Mouse (Mus musculus) limb, embryonic 11.5 days (tissue): ENCODE measurements around the gene Papln. TPM values are rescaled to one million over a fixed set of nuclear protein-coding genes. Genes with fewer than 3 reads are reported as not detected.
A peak's percentile ranks its signal among the peaks of the same experiment; 100 is the strongest.

ENCODE experiments used
- ATAC-seq: fragments of 200-750 bp; cut with Nextera tagmentation; 2 replicates; pipeline ENCODE4 v1.8.0; 2017; ENCODE audit warnings: low read depth; ENCODE audit not compliant: insufficient number of reproducible peaks, low FRiP score, low TSS enrichment
- DNase-seq: peaks from one replicate; pipeline ENCODE4 v3.0.0-alpha.2; 2015; ENCODE audit warnings: low spot score
- H3K27ac ChIP-seq: fragments of 300-500 bp; sonication (generic); replicated peaks from 2 replicates; pipeline ENCODE4 v1.5.1; 2014; ENCODE audit warnings: low read depth, mild to moderate bottlenecking, low read length
- H3K27me3 ChIP-seq: fragments of 300-500 bp; sonication (generic); 2 replicates; pipeline ENCODE4 v1.6.1; 2014; ENCODE audit warnings: mild to moderate bottlenecking, low read length, mixed read lengths; ENCODE audit not compliant: control insufficient read depth, insufficient read depth
- H3K36me3 ChIP-seq: fragments of 300-500 bp; sonication (generic); 2 replicates; pipeline ENCODE4 v1.6.1; 2014; ENCODE audit warnings: mild to moderate bottlenecking, low read length, moderate library complexity, mixed read lengths; ENCODE audit not compliant: control insufficient read depth, insufficient read depth
- H3K4me1 ChIP-seq: fragments of 300-500 bp; sonication (generic); 2 replicates; pipeline ENCODE4 v1.6.1; 2014; ENCODE audit warnings: low read length, mixed read lengths; ENCODE audit not compliant: control insufficient read depth, insufficient read depth
- H3K4me2 ChIP-seq: fragments of 300-500 bp; sonication (generic); 2 replicates; pipeline ENCODE4 v1.6.1; 2014; ENCODE audit warnings: low read depth, mild to moderate bottlenecking, moderate library complexity; ENCODE audit not compliant: severe bottlenecking
- H3K4me3 ChIP-seq: fragments of 300-500 bp; sonication (generic); 2 replicates; pipeline ENCODE4 v1.5.1; 2014; ENCODE audit warnings: low read depth, low read length
- H3K9ac ChIP-seq: fragments of 300-500 bp; sonication (generic); 2 replicates; pipeline ENCODE4 v1.6.1; 2014; ENCODE audit warnings: mild to moderate bottlenecking, low read length
- H3K9me3 ChIP-seq: fragments of 300-500 bp; sonication (generic); 2 replicates; pipeline ENCODE4 v1.6.1; 2016; ENCODE audit warnings: low read length; ENCODE audit not compliant: control insufficient read depth
- WGBS: fragments of 180-500 bp; shearing (Covaris S2); extraction: QIAGEN DNeasy Blood & Tissue Kit; methylation state at CpG from one replicate; pipeline ENCODE4 v1.1.7; 2014; 5-methylcytosine and 5-hydroxymethylcytosine counted together
- polyA plus RNA-seq: library from polyadenylated mRNA; unstranded; fragments of >200 nt; fragmentation: Nextera tagmentation; extraction: Ambion mirVana; gene quantifications from 2 replicates; pipeline ENCODE4 v1.2.1, GENCODE M21; 2014

Gene Papln
- not detected in 2 replicates for polyA plus RNA-seq

DNA sequence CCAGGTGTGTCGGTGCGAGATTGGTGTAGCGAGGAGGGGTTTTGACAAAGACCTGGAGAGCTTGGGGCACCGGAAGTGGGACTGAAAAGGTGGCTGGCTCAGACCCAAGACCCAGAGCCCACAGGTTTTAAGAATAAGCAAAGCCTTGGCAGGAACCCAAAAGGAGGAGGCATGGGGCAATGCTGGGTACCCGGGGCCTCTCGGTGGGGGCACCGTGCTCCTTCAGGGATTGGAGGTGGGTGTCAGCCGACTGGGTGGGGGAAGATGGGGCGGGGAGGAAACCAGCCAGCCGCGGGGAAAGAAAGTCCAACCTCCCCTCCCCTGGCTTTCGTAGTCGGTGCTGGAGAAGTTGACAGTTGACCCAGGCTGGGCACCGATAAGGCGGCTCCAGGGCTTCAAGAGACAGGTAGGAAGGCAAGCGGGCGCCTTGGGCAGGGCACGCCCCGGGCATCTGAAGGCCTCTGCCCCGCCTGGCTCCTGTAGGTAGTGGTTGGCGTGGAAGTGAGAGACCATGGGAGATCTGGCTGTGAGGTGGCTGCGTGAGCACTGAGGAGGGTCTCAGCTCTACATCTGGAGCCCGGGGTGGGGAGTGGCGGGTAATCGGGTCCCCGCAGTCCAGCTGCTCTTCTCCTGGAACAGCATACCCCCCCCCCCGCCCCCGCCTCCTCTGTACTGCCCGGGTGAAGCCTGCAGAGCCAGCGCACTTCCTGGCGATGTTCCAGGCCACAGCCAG is at the start of gene Papln:
Gene Papln (plus strand): TSS at position 324 of the 733 bp plus-strand sequence.
- Histone ChIP-seq H3K4me1 (peaks cover 32% of the 10 kb centered on the region), H3K9me3 (no peaks in the 10 kb centered on the region), H3K4me3 (peak within 1 kb of the TSS; percentile 12; the same call in 1 of the 2 replicates), H3K4me2 (peak within 1 kb of the TSS; percentile 53), H3K36me3 (no peaks in the 10 kb centered on the region), H3K27ac (no peak within 1 kb of the TSS), H3K27me3 (no peaks in the 10 kb centered on the region), H3K9ac (peak within 1 kb of the TSS; percentile 7; the same call in 1 of the 2 replicates)
- DNase-seq (peak; percentile 36), ATAC-seq (no peak; the same call in 1 of the 2 replicates)
- 14% methylated on average over 29 of the region's 31 CpGs for WGBS

DNA sequence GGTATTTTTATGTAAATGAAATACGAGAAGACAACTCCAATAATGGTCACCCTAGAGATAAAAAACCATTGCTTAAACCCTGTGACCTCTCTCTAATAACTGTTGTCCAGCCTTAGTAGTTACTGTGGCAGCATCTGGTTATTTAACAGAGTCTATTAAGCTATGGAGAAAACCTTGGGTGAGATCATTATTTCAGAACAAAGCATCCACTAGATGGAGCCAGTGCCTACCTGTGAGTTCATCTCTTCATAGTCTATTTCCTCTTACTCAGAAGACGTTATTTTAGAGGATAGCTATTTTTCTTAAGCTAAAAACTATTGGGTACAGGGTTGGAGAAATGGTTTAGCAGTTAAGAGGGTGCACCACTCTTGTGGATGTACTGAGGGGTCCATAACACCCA is 49.7 kb upstream of the Papln start:
- no peak for DNase-seq
- 50% methylated on average over 2 of the region's 2 CpGs for WGBS
- H3K36me3 ChIP-seq: peaks cover 11% of the 10 kb centered on the region; the same call in 1 of the 2 replicates

DNA sequence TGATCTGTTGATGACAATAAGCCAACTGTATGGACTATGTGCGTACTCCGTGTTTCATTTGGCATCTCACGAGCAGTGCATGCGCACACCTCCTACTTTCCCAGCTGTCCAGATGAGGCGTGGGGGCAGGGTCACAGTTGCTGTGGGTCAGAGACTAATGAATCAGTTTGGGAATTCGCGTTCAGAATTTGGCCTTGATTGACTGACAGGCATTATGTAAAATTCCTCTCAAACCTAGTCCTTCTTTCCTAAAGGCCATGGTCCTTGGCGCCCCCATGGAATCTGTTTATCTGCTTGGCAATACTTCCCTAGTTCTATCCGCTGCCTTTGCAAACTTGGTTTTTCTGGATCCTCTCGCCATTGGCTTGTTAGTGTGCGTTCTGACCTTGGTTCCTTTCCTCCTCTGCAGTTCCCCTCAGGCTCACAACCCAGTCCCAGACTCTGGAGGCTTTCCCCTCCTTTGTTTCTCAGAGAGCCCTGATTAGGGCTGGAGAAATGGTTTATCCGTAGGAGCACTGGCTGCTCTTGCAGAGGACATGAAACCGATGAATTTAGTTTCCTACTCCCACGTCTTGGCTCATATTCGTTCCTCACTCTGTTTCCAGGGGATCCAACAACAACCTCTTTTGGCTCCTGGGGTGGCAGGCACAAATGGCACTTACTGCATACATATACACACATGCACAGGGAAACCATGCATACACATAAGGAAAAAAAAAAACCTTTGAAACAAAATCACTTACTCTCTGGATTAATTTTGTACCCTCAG is 46.8 kb upstream of the Papln start:
- Histone ChIP-seq H3K9ac (no peak overlapping the region), H3K27ac (no peak overlapping the region), H3K27me3 (no peaks in the 10 kb centered on the region), H3K4me2 (no peak overlapping the region), H3K4me3 (no peak overlapping the region), H3K9me3 (no peaks in the 10 kb centered on the region), H3K4me1 (0 out of 2 replicates have a peak, but pooled peaks cover 3% of the 10 kb centered on the region), H3K36me3 (peaks cover 11% of the 10 kb centered on the region; the same call in 1 of the 2 replicates)
- ATAC-seq: no peak
- no peak for DNase-seq
- WGBS: 90% methylated on average over 15 of the region's 15 CpGs

More for the DNA sequence above, 49.7 kb upstream of the Papln start:
- no peak overlapping the region for H3K9ac ChIP-seq
- no peaks in the 10 kb centered on the region for H3K4me1 ChIP-seq
- no peak overlapping the region for H3K27ac ChIP-seq
- ATAC-seq: no peak
- no peak overlapping the region for H3K4me2 ChIP-seq
- H3K4me3 ChIP-seq: no peak overlapping the region
- H3K9me3 ChIP-seq: no peaks in the 10 kb centered on the region
- no peaks in the 10 kb centered on the region for H3K27me3 ChIP-seq

DNA sequence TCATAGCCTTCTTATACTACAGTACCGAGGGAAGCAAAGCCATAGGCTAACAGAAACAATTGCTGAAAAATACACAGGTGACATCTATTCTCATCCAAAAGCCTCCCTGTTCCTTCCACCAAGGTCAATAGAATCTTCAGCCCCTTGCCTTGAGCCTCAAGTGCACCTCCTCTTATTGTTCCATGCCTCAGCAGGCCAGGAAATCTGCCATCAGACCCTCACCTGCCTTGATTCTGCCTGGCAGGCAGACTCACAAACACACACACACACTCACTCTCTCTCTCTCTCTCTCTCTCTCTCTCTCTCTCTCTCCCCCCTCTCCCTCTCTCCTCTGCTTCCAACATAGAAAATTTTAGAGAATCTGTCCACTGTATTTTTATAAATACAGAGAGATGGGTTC is 44.0 kb upstream of the Papln start:
- DNase-seq: no peak
- Histone ChIP-seq H3K9me3 (no peaks in the 10 kb centered on the region), H3K4me2 (no peak overlapping the region), H3K4me1 (0 out of 2 replicates have a peak, but pooled peaks cover 3% of the 10 kb centered on the region), H3K4me3 (no peak overlapping the region), H3K27me3 (no peaks in the 10 kb centered on the region), H3K36me3 (peaks cover 11% of the 10 kb centered on the region; the same call in 1 of the 2 replicates), H3K27ac (no peak overlapping the region), H3K9ac (no peak overlapping the region)
- ATAC-seq: no peak
- WGBS: 96% methylated on average over 1 of the region's 1 CpGs

DNA sequence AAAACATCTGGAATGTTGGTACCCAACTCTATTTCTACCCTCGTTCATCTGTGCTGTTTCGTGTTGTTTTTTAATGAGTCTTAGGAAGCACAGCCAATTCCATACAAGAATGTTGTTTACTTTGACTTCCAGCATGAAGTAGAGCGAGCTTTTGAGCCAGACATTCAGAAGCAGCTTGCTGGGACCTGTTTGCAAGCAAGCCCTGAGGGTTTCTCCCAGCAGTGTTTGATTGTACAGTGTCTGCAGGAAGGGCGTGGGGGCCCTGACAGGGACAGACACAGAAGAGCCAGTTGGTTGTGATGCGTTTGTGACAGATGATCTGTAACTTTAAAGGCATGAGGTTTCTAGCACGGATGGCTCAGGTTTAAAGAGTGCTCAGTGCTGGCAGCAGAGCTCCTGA is 42.2 kb upstream of the Papln start:
- ATAC-seq (no peak), DNase-seq (no peak)
- H3K27ac ChIP-seq: no peak overlapping the region
- no peak overlapping the region for H3K9ac ChIP-seq
- no peaks in the 10 kb centered on the region for H3K9me3 ChIP-seq
- no peaks in the 10 kb centered on the region for H3K27me3 ChIP-seq
- H3K4me2 ChIP-seq: no peak overlapping the region
- WGBS: 73% methylated on average over 6 of the region's 6 CpGs
- no peak overlapping the region for H3K4me3 ChIP-seq
- 0 out of 2 replicates have a peak, but pooled peaks cover 3% of the 10 kb centered on the region for H3K4me1 ChIP-seq
- peaks cover 15% of the 10 kb centered on the region for H3K36me3 ChIP-seq

DNA sequence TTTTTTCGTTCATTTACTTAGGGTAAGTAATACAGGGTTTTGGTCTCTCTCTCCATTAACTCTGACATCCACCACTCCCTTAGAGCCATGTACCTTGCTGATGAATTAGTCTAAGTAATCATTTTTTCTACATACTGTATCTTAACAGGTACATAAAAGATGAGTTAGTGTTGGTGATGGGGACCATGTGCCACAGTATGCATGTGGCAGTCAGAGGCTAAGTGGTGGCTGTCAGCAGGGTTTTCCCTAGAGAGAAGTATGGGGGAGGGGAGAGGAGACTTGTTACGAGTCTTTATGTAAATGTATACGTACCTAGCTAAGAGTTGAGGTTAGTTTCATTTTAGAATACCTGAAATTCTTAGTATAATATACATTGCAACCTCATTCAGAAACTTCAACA is 40.4 kb upstream of the Papln start:
- Histone ChIP-seq H3K4me2 (no peak overlapping the region), H3K4me1 (0 out of 2 replicates have a peak, but pooled peaks cover 3% of the 10 kb centered on the region), H3K9ac (no peak overlapping the region), H3K27ac (no peak overlapping the region), H3K27me3 (no peaks in the 10 kb centered on the region), H3K4me3 (no peak overlapping the region), H3K9me3 (no peaks in the 10 kb centered on the region), H3K36me3 (peaks cover 8% of the 10 kb centered on the region)
- WGBS: 91% methylated on average over 3 of the region's 3 CpGs
- ATAC-seq (no peak), DNase-seq (no peak)

DNA sequence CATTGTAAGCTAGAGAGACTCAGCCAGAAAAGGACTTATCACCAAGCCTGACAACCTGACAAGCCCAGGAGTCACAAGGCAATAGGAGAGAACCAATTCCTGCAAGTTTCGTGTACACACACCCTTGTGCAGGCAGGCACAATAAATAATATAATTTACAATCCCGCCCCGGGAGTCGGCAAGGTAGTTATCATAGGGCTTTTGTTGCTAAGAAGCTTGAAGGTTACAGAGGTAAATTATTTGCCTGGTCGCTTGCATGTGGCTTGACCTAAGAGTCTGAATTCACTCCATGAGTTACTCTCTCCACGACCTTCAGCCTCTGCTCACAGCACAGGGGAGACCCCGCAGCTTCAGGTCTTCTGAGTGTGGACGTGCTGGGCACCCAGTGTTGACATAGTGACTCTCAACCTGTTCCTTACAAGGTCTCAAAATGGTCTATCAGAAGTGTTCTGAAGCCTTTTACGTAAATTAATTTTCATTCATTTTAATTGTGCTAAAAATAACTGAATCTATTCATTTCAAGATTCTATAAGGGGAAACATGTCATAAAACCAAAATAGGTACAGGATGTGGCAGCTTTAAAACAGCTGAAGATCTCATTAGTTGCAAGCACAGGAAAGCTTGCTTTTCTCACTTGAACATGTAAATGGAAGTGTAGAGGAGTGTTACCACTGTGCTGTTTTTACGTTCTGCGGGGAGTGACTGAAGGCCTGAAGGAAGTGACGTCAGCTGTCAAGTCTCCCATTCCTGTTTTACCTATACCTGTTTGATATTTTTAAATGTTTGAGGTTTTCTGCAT is 36.7 kb upstream of the Papln start:
- ATAC-seq: no peak
- Histone ChIP-seq H3K4me1 (no peaks in the 10 kb centered on the region), H3K27ac (no peak overlapping the region), H3K9ac (no peak overlapping the region), H3K4me2 (no peak overlapping the region), H3K9me3 (no peaks in the 10 kb centered on the region), H3K27me3 (no peaks in the 10 kb centered on the region), H3K36me3 (peaks cover 18% of the 10 kb centered on the region), H3K4me3 (no peak overlapping the region)
- no peak for DNase-seq
- WGBS: 77% methylated on average over 12 of the region's 12 CpGs

DNA sequence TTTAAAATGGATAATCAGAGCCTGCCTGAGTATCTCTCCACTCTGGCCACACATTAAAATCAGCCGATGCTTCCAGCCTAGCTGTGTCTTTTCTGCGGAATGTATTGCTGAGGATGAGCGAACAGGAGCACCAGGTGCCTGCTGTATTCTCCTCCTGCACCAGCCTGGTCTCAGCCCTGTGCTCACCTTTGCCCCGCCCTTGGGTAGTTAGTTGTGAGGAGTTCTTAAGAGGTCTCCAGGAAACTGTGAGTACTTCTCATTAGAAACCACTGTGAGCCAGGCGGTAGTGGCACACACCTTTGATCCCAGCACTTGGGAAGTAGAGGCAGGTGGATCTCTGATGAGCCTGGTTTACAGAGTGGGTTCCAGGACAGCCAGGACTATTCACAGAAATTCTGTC is 31.2 kb upstream of the Papln start:
- Histone ChIP-seq H3K36me3 (peaks cover 17% of the 10 kb centered on the region; the same call in 1 of the 2 replicates), H3K27ac (no peak overlapping the region), H3K4me1 (no peaks in the 10 kb centered on the region), H3K9ac (no peak overlapping the region), H3K9me3 (no peaks in the 10 kb centered on the region), H3K4me3 (no peak overlapping the region), H3K27me3 (no peaks in the 10 kb centered on the region), H3K4me2 (no peak overlapping the region)
- 95% methylated on average over 5 of the region's 5 CpGs for WGBS
- ATAC-seq: no peak
- no peak for DNase-seq
